Mouse (Mus musculus): Measurements from ENCODE around the gene Gab2.

Gene Gab2

GRCm38 (mm10) chr7:97081242-97081958 lies at the start of gene Gab2:
TSS of gene Gab2 (plus strand) at chr7:97081586.
- in situ Hi-C loops (cut with MboI; ENCODE audit: unreplicated experiment in 2 of 2): loop anchor here (5.0 to 10.0 kb wide), 3 partner anchors 109 to 283 kb away; no protein-coding TSS in a partner anchor

- in situ Hi-C loops (cut with MboI; ENCODE audit: unreplicated experiment in 2 of 2): no loop called here
These were observed 49.0 kb upstream of the Gab2 start for GRCm38 (mm10) chr7:97032412-97032811.

- in situ Hi-C loops (cut with MboI; ENCODE audit: unreplicated experiment in 2 of 2): no loop called here
These were observed 41.7 kb upstream of the Gab2 start for GRCm38 (mm10) chr7:97039641-97040040.

- in situ Hi-C loops (cut with MboI; ENCODE audit: unreplicated experiment in 2 of 2): no loop called here
These were observed 39.4 kb upstream of the Gab2 start for GRCm38 (mm10) chr7:97041868-97042449.

- in situ Hi-C loops (cut with MboI; ENCODE audit: unreplicated experiment in 2 of 2): no loop called here
These were observed 38.4 kb upstream of the Gab2 start for GRCm38 (mm10) chr7:97042981-97043380.

- in situ Hi-C loops (cut with MboI; ENCODE audit: unreplicated experiment in 2 of 2): no loop called here
These were observed 20.4 kb upstream of the Gab2 start for GRCm38 (mm10) chr7:97060966-97061365.

- in situ Hi-C loops (cut with MboI; ENCODE audit: unreplicated experiment in 2 of 2): no loop called here
These were observed 9.9 kb upstream of the Gab2 start for GRCm38 (mm10) chr7:97071512-97071911.

GRCm38 (mm10) chr7:97072061-97072460 lies 9.3 kb upstream of the Gab2 start:
- in situ Hi-C loops (cut with MboI; ENCODE audit: unreplicated experiment in 2 of 2): no loop called here

GRCm38 (mm10) chr7:97074974-97075373 lies 6.4 kb upstream of the Gab2 start:
- in situ Hi-C loops (cut with MboI; ENCODE audit: unreplicated experiment in 2 of 2): no loop called here

GRCm38 (mm10) chr7:97076977-97077376 lies 4.4 kb upstream of the Gab2 start:
- in situ Hi-C loops (cut with MboI; ENCODE audit: unreplicated experiment in 2 of 2): no loop called here

- in situ Hi-C loops (cut with MboI; ENCODE audit: unreplicated experiment in 2 of 2): no loop called here
These were observed 2.7 kb upstream of the Gab2 start for GRCm38 (mm10) chr7:97078685-97079084.

- in situ Hi-C loops (cut with MboI; ENCODE audit: unreplicated experiment in 2 of 2): no loop called here
These were observed 2.2 kb upstream of the Gab2 start for GRCm38 (mm10) chr7:97079145-97079544.

- in situ Hi-C loops (cut with MboI; ENCODE audit: unreplicated experiment in 2 of 2): loop anchor here (5.0 to 10.0 kb wide), 3 partner anchors 108 to 285 kb away; no protein-coding TSS in a partner anchor
These were observed 1.6 kb upstream of the Gab2 start for GRCm38 (mm10) chr7:97079651-97080365.

- in situ Hi-C loops (cut with MboI; ENCODE audit: unreplicated experiment in 2 of 2): loop anchor here (5.0 to 10.0 kb wide), 3 partner anchors 108 to 284 kb away; no protein-coding TSS in a partner anchor
These were observed 655 bp upstream of the Gab2 start for GRCm38 (mm10) chr7:97080621-97081241.

- in situ Hi-C loops (cut with MboI; ENCODE audit: unreplicated experiment in 2 of 2): loop anchor here (5.0 to 10.0 kb wide), 3 partner anchors 110 to 283 kb away; no protein-coding TSS in a partner anchor
These were observed 503 bp downstream of the Gab2 start for GRCm38 (mm10) chr7:97081959-97082218.

- in situ Hi-C loops (cut with MboI; ENCODE audit: unreplicated experiment in 2 of 2): loop anchor here (5.0 to 10.0 kb wide), 3 partner anchors 110 to 282 kb away; no protein-coding TSS in a partner anchor
These were observed 1.1 kb downstream of the Gab2 start for GRCm38 (mm10) chr7:97082219-97083101.

- in situ Hi-C loops (cut with MboI; ENCODE audit: unreplicated experiment in 2 of 2): loop anchor here (5.0 to 10.0 kb wide), 3 partner anchors 111 to 281 kb away; no protein-coding TSS in a partner anchor
These were observed 2.2 kb downstream of the Gab2 start for GRCm38 (mm10) chr7:97083579-97083978.

- in situ Hi-C loops (cut with MboI; ENCODE audit: unreplicated experiment in 2 of 2): loop anchor here (5.0 to 10.0 kb wide), 3 partner anchors 112 to 281 kb away; no protein-coding TSS in a partner anchor
These were observed 2.8 kb downstream of the Gab2 start for GRCm38 (mm10) chr7:97084181-97084580.

- in situ Hi-C loops (cut with MboI; ENCODE audit: unreplicated experiment in 2 of 2): loop anchor here in 1 of 2 experiments (10.0 kb wide), 1 partner anchor 280 kb away; no protein-coding TSS in a partner anchor
These were observed 3.9 kb downstream of the Gab2 start for GRCm38 (mm10) chr7:97085291-97085690.

GRCm38 (mm10) chr7:97094241-97094640 lies 12.9 kb downstream of the Gab2 start:
- in situ Hi-C loops (cut with MboI; ENCODE audit: unreplicated experiment in 2 of 2): no loop called here

All from v-Abl transformed pro-B cells (cell line).